Mouse (Mus musculus): Measurements from ENCODE around the gene Kcnma1. TPM values are rescaled to one million over a fixed set of nuclear protein-coding genes. Genes with fewer than 3 reads are reported as not detected.

Gene Kcnma1
- polyA plus RNA-seq, 1 experiment from 2014 or later = 8.2 TPM

GRCm38 (mm10) chr14:23290634-23291033 lies 723.7 kb downstream of the Kcnma1 start:
- WGBS = 67% methylated on average over 2 of the region's 2 CpGs
- H3K4me2 ChIP-seq (ENCODE audit: low read length) = no peak overlapping the region
- no peak for ATAC-seq (replicated peaks; ENCODE audit: low FRiP score, low TSS enrichment, low read depth)

GRCm38 (mm10) chr14:23266554-23267309 lies 747.6 kb downstream of the Kcnma1 start:
- no peak overlapping the region for H3K4me3 ChIP-seq (ENCODE audit: low read depth, low read length)
- 0 out of 2 replicates have a peak, but pooled peaks cover 4% of the 10 kb centered on the region for H3K4me1 ChIP-seq (replicated peaks; ENCODE audit: control insufficient read depth, insufficient read depth, low read length)
- H3K27me3 ChIP-seq (replicated peaks; ENCODE audit: control insufficient read depth, insufficient read depth, low read length) = no peaks in the 10 kb centered on the region
- no peak overlapping the region for H3K27ac ChIP-seq (ENCODE audit: low read depth)
- WGBS = 55% methylated on average over 4 of the region's 4 CpGs
- ATAC-seq (replicated peaks; ENCODE audit: low FRiP score, low TSS enrichment, low read depth) (no peak), DNase-seq (ENCODE audit: low spot score) (no peak)
- no peaks in the 10 kb centered on the region for H3K9me3 ChIP-seq (ENCODE audit: control insufficient read depth, low read length)
- no peak overlapping the region for H3K4me2 ChIP-seq (ENCODE audit: low read length)
- H3K36me3 ChIP-seq (ENCODE audit: control insufficient read depth, insufficient read depth, low read length) = no peaks in the 10 kb centered on the region
- H3K9ac ChIP-seq (ENCODE audit: low read length) = no peak overlapping the region

More at GRCm38 (mm10) chr14:23290634-23291033, 723.7 kb downstream of the Kcnma1 start:
- no peak overlapping the region for H3K9ac ChIP-seq (ENCODE audit: low read length)
- no peak for DNase-seq (ENCODE audit: low spot score)
- no peaks in the 10 kb centered on the region for H3K27me3 ChIP-seq (replicated peaks; ENCODE audit: control insufficient read depth, insufficient read depth, low read length)
- no peaks in the 10 kb centered on the region for H3K4me1 ChIP-seq (replicated peaks; ENCODE audit: control insufficient read depth, insufficient read depth, low read length)
- no peak overlapping the region for H3K27ac ChIP-seq (ENCODE audit: low read depth)
- H3K4me3 ChIP-seq (ENCODE audit: low read depth, low read length) = no peak overlapping the region
- no peaks in the 10 kb centered on the region for H3K9me3 ChIP-seq (ENCODE audit: control insufficient read depth, low read length)
- no peaks in the 10 kb centered on the region for H3K36me3 ChIP-seq (ENCODE audit: control insufficient read depth, insufficient read depth, low read length)

GRCm38 (mm10) chr14:23253154-23253553 lies 761.1 kb downstream of the Kcnma1 start:
- no peak overlapping the region for H3K9ac ChIP-seq (ENCODE audit: low read length)
- H3K4me1 ChIP-seq (replicated peaks; ENCODE audit: control insufficient read depth, insufficient read depth, low read length) = no peaks in the 10 kb centered on the region; the same call in 1 of the 2 replicates
- H3K9me3 ChIP-seq (ENCODE audit: control insufficient read depth, low read length) = no peaks in the 10 kb centered on the region
- no peak overlapping the region for H3K4me3 ChIP-seq (ENCODE audit: low read depth, low read length)
- WGBS = 61% methylated on average over 4 of the region's 4 CpGs
- no peak overlapping the region for H3K27ac ChIP-seq (ENCODE audit: low read depth)
- H3K4me2 ChIP-seq (ENCODE audit: low read length) = no peak overlapping the region
- ATAC-seq (replicated peaks; ENCODE audit: low FRiP score, low TSS enrichment, low read depth) = no peak
- no peak for DNase-seq (ENCODE audit: low spot score)
- H3K27me3 ChIP-seq (replicated peaks; ENCODE audit: control insufficient read depth, insufficient read depth, low read length) = no peaks in the 10 kb centered on the region
- no peaks in the 10 kb centered on the region for H3K36me3 ChIP-seq (ENCODE audit: control insufficient read depth, insufficient read depth, low read length)

GRCm38 (mm10) chr14:23244446-23244845 lies 769.8 kb downstream of the Kcnma1 start:
- Histone ChIP-seq H3K36me3 (ENCODE audit: control insufficient read depth, insufficient read depth, low read length) (no peaks in the 10 kb centered on the region), H3K9ac (ENCODE audit: low read length) (no peak overlapping the region), H3K27me3 (replicated peaks; ENCODE audit: control insufficient read depth, insufficient read depth, low read length) (no peaks in the 10 kb centered on the region), H3K4me3 (ENCODE audit: low read depth, low read length) (no peak overlapping the region), H3K4me2 (ENCODE audit: low read length) (no peak overlapping the region), H3K4me1 (replicated peaks; ENCODE audit: control insufficient read depth, insufficient read depth, low read length) (no peaks in the 10 kb centered on the region), H3K9me3 (ENCODE audit: control insufficient read depth, low read length) (no peaks in the 10 kb centered on the region), H3K27ac (ENCODE audit: low read depth) (no peak overlapping the region; the same call in 1 of the 2 replicates)
- DNase-seq (ENCODE audit: low spot score) = no peak
- no peak for ATAC-seq (replicated peaks; ENCODE audit: low FRiP score, low TSS enrichment, low read depth)
- 33% methylated on average over 5 of the region's 5 CpGs for WGBS

- Histone ChIP-seq H3K27ac (ENCODE audit: low read depth) (no peak overlapping the region; the same call in 1 of the 2 replicates), H3K36me3 (ENCODE audit: control insufficient read depth, insufficient read depth, low read length) (no peaks in the 10 kb centered on the region)
- DNase-seq (ENCODE audit: low spot score) = no peak
Observed at GRCm38 (mm10) chr14:23243857-23244256, 770.4 kb downstream of the Kcnma1 start.

More at GRCm38 (mm10) chr14:23243857-23244256, 770.4 kb downstream of the Kcnma1 start:
- H3K4me2 ChIP-seq (ENCODE audit: low read length) = no peak overlapping the region
- no peak for ATAC-seq (replicated peaks; ENCODE audit: low FRiP score, low TSS enrichment, low read depth)
- no peak overlapping the region for H3K4me3 ChIP-seq (ENCODE audit: low read depth, low read length)
- H3K9me3 ChIP-seq (ENCODE audit: control insufficient read depth, low read length) = no peaks in the 10 kb centered on the region
- no peaks in the 10 kb centered on the region for H3K27me3 ChIP-seq (replicated peaks; ENCODE audit: control insufficient read depth, insufficient read depth, low read length)
- H3K4me1 ChIP-seq (replicated peaks; ENCODE audit: control insufficient read depth, insufficient read depth, low read length) = no peaks in the 10 kb centered on the region
- no peak overlapping the region for H3K9ac ChIP-seq (ENCODE audit: low read length)

Other genes starting within 250 kb of the Kcnma1 start
- 25.3 and 29.2 TPM in 2 replicates for gene Dlg5, start 231.4 kb upstream of the Kcnma1 start, polyA plus RNA-seq (2014; fragmentation: Nextera tagmentation; extraction: Ambion mirVana)

Measured in intestine, embryonic 14.5 days (tissue).